Mouse (Mus musculus): ENCODE measurements around the gene Cdc14b.

DNA sequence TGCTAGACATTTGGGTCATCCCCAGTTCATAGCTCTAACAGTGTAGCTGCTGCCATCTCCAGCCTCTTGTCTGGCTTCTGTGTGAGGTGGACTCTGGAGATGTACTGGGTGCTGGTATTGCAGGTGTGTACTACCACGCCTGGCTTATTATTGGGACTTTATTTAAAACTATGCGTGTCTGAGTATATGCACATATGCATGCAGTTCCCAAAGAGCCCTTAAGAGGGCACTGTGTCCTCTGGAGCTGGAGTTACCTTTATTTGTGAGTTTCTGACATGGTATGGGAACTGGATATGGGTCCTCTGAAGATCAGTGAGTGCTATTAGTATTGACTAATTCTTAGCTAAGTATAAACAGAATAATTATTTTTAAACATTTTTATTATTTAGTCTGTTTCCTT, 9.6 kb upstream of the Cdc14b start:
- TF ChIP-seq CTCF (IDR thresholded peaks at IDR 0.05) (peak; percentile 50), EP300 (IDR thresholded peaks at IDR 0.05; ENCODE audit: insufficient read depth, low read depth, low read length) (no peak), POLR2A (IDR thresholded peaks at IDR 0.05; ENCODE audit: insufficient read depth, low read depth, low read length) (no peak)
